Mouse (Mus musculus) liver, embryonic 13.5 days (tissue): Measurements from ENCODE around the gene Skor1. TPM values are rescaled to one million over a fixed set of nuclear protein-coding genes. Genes with fewer than 3 reads are reported as not detected.
A peak's percentile ranks its signal among the peaks of the same experiment; 100 is the strongest.

Source experiments
- ATAC-seq: fragments of 200-750 bp; cut with Nextera tagmentation; 2 replicates; pipeline ENCODE4 v1.8.0; 2017; ENCODE audit warnings: low read depth, mild to moderate bottlenecking, moderate number of reproducible peaks, moderate library complexity
- DNase-seq: peaks from one replicate; pipeline ENCODE4 v3.0.0; 2022
- H3K27ac ChIP-seq: fragments of 300-500 bp; sonication (generic); 2 replicates; pipeline ENCODE4 v1.5.1; 2015; ENCODE audit warnings: moderate library complexity, mild to moderate bottlenecking, inconsistent platforms
- H3K27me3 ChIP-seq: fragments of 300-500 bp; sonication (generic); 2 replicates; pipeline ENCODE4 v1.6.1; 2015; ENCODE audit warnings: mild to moderate bottlenecking, inconsistent platforms
- H3K36me3 ChIP-seq: fragments of 300-500 bp; sonication (generic); 2 replicates; pipeline ENCODE4 v1.6.1; 2015; ENCODE audit warnings: mild to moderate bottlenecking, inconsistent platforms
- H3K4me1 ChIP-seq: fragments of 300-500 bp; sonication (generic); replicated peaks from 2 replicates; pipeline ENCODE4 v1.6.1; 2015; ENCODE audit warnings: inconsistent platforms
- H3K4me2 ChIP-seq: fragments of 300-500 bp; sonication (generic); 2 replicates; pipeline ENCODE4 v1.6.1; 2015; ENCODE audit warnings: inconsistent platforms, mild to moderate bottlenecking, moderate library complexity
- H3K4me3 ChIP-seq: fragments of 300-500 bp; sonication (generic); replicated peaks from 2 replicates; pipeline ENCODE4 v1.5.1; 2015; ENCODE audit warnings: mild to moderate bottlenecking, inconsistent platforms
- H3K9ac ChIP-seq: fragments of 300-500 bp; sonication (generic); 2 replicates; pipeline ENCODE4 v1.6.1; 2015; ENCODE audit warnings: mild to moderate bottlenecking, inconsistent platforms
- H3K9me3 ChIP-seq: fragments of 300-500 bp; sonication (generic); replicated peaks from 2 replicates; pipeline ENCODE4 v1.6.1; 2016; ENCODE audit warnings: inconsistent platforms
- WGBS: fragments of 180-500 bp; shearing (Covaris S2); methylation state at CpG from one replicate; pipeline ENCODE4 v1.1.7; 2015; ENCODE audit not compliant: insufficient replicate concordance; 5-methylcytosine and 5-hydroxymethylcytosine counted together
- polyA plus RNA-seq: library from polyadenylated mRNA; unstranded; fragments of >200 nt; fragmentation: Nextera tagmentation; extraction: Ambion mirVana; gene quantifications from 2 replicates; pipeline ENCODE4 v1.2.1, GENCODE M21; 2015

Skor1 gene
- polyA plus RNA-seq, 1 experiment from 2014 or later = not detected

DNA sequence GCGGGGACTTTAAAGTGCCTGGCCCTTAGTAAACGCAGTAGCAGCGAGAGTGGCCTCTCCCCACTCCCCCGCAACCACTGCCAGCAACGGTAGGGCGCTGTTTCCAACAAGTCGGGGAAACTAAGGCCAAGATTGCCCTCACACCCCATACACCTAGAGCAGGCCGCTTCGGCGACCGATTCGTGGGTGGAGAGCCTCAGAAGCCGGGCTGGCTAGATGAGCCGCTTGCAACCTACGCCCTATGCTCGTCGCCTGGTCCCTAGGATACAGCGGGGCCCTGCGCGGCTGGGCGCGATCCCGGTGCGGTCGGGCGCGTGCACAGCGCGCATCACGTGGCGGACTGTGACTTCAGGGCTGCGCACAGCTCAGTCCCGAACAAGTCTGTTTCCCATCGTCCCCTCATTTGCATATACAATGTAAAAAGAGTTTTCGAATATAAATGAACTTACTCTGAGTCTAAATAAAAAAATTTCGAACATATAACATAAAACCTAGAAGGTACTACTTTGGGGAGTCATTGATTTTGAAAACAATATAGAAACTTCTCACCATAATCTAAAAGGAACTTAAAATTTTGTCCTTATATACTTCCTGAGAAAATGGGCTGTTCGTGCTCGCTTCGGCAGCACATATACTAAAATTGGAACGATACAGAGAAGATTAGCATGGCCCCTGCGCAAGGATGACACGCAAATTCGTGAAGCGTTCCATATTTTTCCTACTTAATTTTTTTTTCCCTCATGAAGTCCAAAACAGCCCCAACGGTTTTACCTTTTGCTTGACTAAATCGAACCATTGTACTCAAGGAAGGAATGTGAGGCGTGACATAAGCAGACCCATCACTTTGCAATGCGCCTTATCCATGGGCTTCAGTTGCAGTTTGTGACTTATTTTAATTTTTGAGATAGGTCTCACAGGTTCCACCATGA, 15.8 kb downstream of the Skor1 start:
- H3K27me3 ChIP-seq = peaks cover 76% of the 10 kb centered on the region
- H3K4me2 ChIP-seq = peak overlapping the region; percentile 83
- WGBS = under 1% methylated on average over 48 of the region's 48 CpGs
- H3K27ac ChIP-seq = peak overlapping the region; percentile 59
- H3K4me3 ChIP-seq = peak overlapping the region; percentile 63
- H3K4me1 ChIP-seq = peaks cover 12% of the 10 kb centered on the region
- no peaks in the 10 kb centered on the region for H3K9me3 ChIP-seq
- ATAC-seq = peak; percentile 99
- DNase-seq = peak; percentile 85
- H3K9ac ChIP-seq = peak overlapping the region; percentile 70
- H3K36me3 ChIP-seq = no peaks in the 10 kb centered on the region

DNA sequence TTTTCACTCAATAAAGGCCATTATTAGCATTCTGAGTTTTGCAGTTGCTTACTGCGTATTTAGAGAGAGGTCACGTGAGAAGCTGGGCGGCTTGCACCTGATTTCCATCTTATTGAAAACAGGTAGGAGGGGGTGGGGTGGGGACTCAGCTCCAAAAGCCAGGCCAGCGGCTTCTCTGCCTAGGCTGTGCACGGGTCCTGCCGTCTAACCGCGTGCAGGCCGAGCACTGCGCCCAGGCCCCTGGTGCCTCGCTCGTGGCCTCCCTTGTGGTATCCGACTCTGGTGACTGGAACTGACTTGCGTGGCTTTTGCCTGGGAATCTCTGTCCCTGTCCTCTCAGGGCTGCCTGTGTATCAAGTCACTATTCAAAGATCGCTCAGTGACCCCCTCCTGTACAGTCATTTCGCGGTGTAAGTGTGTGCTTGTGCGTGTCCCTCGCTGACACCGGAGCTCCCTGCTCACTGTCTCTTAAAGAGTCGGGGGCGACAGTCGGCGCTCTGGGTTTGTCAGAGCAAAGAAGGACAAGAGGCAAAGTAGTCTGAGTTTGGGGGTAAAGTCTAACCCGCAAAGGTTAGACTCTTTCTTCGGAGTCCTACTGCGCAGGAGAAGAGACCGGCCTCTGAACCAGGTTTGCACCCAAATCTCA, 16.7 kb downstream of the Skor1 start:
- Histone ChIP-seq H3K9me3 (no peaks in the 10 kb centered on the region), H3K4me3 (peak overlapping the region; percentile 63), H3K36me3 (no peaks in the 10 kb centered on the region), H3K27me3 (peaks cover 67% of the 10 kb centered on the region), H3K4me1 (peaks cover 12% of the 10 kb centered on the region), H3K4me2 (peak overlapping the region; percentile 83), H3K9ac (peak overlapping the region; percentile 70), H3K27ac (peak overlapping the region; percentile 59)
- WGBS = 5% methylated on average over 28 of the region's 28 CpGs
- no peak for DNase-seq
- ATAC-seq = peak; percentile 3; the same call in 1 of the 2 replicates

DNA sequence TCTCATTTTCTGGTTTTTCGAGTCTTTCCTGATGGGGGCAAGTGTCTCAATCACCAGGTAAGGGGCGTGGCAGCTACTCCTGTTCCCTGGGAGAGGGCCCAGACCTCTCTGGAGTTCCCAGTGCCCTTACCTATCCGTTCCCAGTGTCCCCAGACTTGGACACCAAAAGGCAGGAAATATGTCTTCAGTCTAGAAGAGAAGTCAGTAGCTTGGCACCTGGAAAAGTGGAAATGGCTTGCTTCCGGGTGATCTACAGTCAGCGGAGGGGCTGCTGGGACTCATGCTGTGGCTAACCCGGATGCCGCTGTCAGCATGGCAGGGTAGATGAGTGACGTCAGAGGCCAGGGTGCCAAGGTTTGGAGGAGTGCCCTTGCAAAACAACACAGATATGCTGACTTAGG, 19.1 kb downstream of the Skor1 start:
- Histone ChIP-seq H3K27me3 (peaks cover 43% of the 10 kb centered on the region), H3K27ac (no peak overlapping the region), H3K36me3 (no peaks in the 10 kb centered on the region), H3K4me1 (peaks cover 11% of the 10 kb centered on the region), H3K9me3 (no peaks in the 10 kb centered on the region), H3K4me2 (no peak overlapping the region), H3K4me3 (no peak overlapping the region), H3K9ac (no peak overlapping the region)
- DNase-seq = no peak
- WGBS = 67% methylated on average over 8 of the region's 8 CpGs
- ATAC-seq = no peak

DNA sequence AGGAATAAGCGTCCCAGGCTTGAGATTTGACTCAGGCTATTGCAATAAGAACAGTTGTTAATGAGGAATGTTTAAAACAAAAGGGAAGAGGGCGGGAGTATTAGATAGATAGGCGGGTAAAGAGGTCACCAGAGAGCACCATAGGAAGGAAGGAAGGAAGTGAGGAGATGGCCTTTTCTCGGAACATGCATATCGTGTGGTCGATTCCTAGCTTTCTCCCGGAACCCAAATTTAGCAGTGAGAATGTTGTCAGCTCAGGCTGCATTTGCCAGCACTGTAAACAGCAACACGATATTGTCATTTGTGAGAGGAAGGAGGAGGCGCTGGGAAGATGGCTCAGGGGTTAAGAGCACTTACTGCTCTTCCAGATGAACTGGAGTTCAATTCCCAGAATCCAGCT, 24.2 kb downstream of the Skor1 start:
- no peaks in the 10 kb centered on the region for H3K27me3 ChIP-seq

DNA sequence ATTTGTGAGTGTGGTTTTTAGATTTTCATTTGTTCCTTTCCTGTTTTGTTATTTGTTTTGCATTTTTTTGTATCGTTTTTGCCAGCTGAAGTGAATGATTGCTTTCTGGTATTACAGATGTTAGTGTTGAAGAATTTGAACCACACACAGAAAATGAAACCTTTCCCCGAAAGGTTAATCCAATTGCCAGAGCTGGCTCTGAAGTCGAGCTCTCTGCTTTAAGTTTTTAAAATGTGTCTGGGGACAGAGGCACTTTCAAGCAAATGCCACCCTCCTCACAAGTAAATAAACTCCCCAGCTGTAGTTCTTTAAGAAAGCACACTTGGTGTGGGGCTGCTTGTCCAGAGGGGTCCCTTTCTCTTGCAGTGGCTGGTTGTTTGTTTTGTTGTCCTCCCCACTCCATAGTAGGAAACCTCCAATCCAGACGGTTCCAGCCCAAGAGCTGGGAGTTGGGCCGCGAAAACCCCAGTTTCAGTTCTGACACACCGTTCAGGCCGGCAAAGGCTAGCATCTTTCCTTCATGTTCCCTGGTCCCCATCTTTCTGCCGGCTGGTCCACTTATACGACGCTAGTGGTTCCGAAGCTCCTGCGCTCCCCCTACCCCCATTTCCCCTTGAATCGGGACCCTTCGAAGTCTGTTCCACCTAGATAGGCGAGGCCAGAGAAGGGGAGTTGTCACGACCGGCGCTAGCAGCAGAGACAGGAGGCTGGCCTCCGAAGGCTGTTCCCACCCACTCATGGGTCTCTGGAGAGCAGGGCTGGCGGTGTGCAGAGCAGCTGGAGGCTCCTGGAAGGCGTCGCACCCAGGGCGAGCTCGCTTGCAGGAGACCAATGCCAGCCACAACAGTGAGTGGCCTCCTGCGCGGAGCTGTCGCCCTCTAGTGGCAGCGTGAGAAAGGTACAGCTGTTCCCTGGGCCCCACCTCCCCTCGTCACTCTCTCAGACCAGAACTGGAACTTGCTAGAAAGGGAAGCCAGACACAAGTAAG, 25.0 kb downstream of the Skor1 start:
- Histone ChIP-seq H3K4me1 (peaks cover 11% of the 10 kb centered on the region), H3K9ac (peak overlapping the region; percentile 65), H3K27me3 (no peaks in the 10 kb centered on the region), H3K4me3 (peak overlapping the region; percentile 52), H3K27ac (no peak overlapping the region), H3K9me3 (no peaks in the 10 kb centered on the region), H3K4me2 (peak overlapping the region; percentile 79), H3K36me3 (no peaks in the 10 kb centered on the region)
- WGBS = 5% methylated on average over 30 of the region's 30 CpGs
- ATAC-seq = peak; percentile 86
- DNase-seq = peak; percentile 76

More for the DNA sequence above, 24.2 kb downstream of the Skor1 start:
- Histone ChIP-seq H3K9ac (no peak overlapping the region), H3K4me3 (no peak overlapping the region), H3K36me3 (no peaks in the 10 kb centered on the region), H3K9me3 (no peaks in the 10 kb centered on the region), H3K4me2 (peak overlapping the region; percentile 79), H3K4me1 (peaks cover 11% of the 10 kb centered on the region), H3K27ac (no peak overlapping the region)
- peak; percentile 49; the same call in 1 of the 2 replicates for ATAC-seq
- no peak for DNase-seq
- WGBS = 14% methylated on average over 9 of the region's 9 CpGs

DNA sequence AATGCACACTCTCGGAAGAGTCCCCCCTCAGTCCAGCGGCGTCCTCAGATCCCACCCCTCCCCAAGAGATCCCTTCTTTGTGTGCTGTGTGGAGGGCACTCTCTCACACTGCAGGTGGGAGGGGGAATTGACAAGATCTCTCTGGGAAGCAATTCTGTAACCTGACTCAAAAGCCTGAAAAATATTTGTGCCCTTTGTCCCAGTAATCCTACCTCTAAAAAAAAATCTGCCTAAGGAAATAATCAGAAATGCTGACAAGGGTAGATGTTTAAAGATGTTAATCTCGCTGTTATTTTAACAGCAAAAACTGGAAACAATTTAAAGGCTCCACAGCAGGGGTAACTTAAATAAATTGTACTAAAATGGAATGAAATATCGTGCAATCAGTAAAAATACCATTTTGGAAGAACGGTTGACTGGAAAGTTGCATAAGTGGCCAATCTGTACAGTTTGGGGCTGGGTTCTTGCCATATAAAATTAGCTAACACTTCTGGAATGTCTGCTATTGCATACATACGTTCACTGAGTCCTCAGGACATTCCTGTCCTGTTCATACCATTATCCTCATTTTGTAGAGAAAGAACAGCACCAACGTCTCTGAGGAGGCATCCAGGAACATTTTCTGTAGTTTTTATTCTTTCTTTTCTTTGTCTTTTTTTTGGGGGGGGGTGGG, 26.5 kb downstream of the Skor1 start:
- WGBS = 55% methylated on average over 8 of the region's 8 CpGs
- Histone ChIP-seq H3K27me3 (no peaks in the 10 kb centered on the region), H3K27ac (no peak overlapping the region), H3K4me2 (no peak overlapping the region), H3K4me3 (no peak overlapping the region), H3K4me1 (peaks cover 11% of the 10 kb centered on the region), H3K9ac (no peak overlapping the region), H3K9me3 (no peaks in the 10 kb centered on the region), H3K36me3 (no peaks in the 10 kb centered on the region)
- ATAC-seq = no peak
- no peak for DNase-seq

DNA sequence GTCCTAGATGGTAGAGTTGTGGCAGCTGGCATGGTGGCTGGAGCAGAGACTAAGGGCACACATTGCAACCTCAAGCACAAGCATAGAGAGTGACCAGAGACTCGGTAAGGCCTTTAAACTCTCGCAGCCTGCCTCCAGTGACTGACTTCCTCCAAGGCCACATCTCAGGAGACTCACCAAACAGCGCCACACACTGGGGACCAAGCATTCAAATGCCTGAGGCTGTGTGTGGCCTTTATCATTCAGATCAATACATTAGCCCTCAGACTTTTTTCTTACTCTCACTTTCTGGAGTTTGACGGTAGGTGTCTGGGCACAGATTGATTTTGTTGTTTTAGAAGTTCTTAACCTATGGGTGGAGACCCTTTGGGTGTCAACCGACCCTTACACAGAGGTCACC, 30.4 kb downstream of the Skor1 start:
- H3K9me3 ChIP-seq = no peaks in the 10 kb centered on the region

DNA sequence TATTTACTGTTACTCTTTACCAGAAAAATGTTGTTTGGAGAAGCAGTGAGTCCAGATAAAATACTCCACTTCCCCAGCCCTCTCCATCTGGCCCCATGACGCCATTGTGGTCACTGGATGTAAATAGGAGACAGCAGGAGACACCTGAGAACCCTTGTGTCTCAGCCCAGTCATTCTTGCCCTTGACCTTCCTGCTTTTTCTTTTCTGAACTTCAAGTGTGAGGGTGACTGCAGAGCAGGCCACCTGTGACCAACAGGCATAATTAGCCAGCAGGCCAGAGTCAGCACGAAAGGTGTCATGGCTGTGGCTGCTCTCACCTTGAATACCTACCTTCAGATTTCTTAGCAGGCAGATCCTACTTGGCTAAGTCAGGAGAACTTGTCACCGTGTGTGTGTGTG, 36.2 kb downstream of the Skor1 start:
- DNase-seq (no peak), ATAC-seq (no peak)
- H3K4me1 ChIP-seq = 0 out of 2 replicates have a peak, but pooled peaks cover 7% of the 10 kb centered on the region
- H3K36me3 ChIP-seq = no peaks in the 10 kb centered on the region
- no peak overlapping the region for H3K4me2 ChIP-seq
- H3K4me3 ChIP-seq = no peak overlapping the region
- H3K27ac ChIP-seq = no peak overlapping the region
- H3K9me3 ChIP-seq = no peaks in the 10 kb centered on the region
- peaks cover 17% of the 10 kb centered on the region for H3K27me3 ChIP-seq
- no peak overlapping the region for H3K9ac ChIP-seq
- WGBS = 54% methylated on average over 3 of the region's 3 CpGs

More for the DNA sequence above, 30.4 kb downstream of the Skor1 start:
- DNase-seq (no peak), ATAC-seq (no peak)
- Histone ChIP-seq H3K36me3 (no peaks in the 10 kb centered on the region), H3K27ac (no peak overlapping the region), H3K4me2 (no peak overlapping the region), H3K27me3 (no peaks in the 10 kb centered on the region), H3K9ac (no peak overlapping the region), H3K4me3 (no peak overlapping the region), H3K4me1 (no peaks in the 10 kb centered on the region)
- WGBS = 65% methylated on average over 5 of the region's 5 CpGs

DNA sequence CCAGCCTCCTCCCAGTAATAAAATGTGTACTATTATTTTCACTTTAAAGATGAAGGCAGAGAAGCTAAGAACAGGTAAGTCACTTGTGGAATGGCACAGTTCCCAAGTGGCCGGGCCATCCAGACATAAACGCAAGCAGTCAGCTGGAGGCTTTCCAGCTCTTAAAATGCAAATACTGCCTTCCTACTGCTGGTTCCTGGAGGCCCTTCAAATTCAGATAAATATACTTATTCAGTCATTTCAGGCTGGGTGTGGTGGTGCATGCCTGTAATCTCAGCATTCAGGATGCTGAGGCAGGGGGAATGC, 39.0 kb downstream of the Skor1 start:
- 63% methylated on average over 2 of the region's 2 CpGs for WGBS
- H3K9me3 ChIP-seq = no peaks in the 10 kb centered on the region
- ATAC-seq (no peak), DNase-seq (no peak)
- H3K36me3 ChIP-seq = no peaks in the 10 kb centered on the region
- H3K27ac ChIP-seq = no peak overlapping the region
- 0 out of 2 replicates have a peak, but pooled peaks cover 7% of the 10 kb centered on the region for H3K4me1 ChIP-seq
- H3K4me3 ChIP-seq = no peak overlapping the region
- peak overlapping the region; percentile 57 for H3K4me2 ChIP-seq
- H3K9ac ChIP-seq = no peak overlapping the region
- peaks cover 17% of the 10 kb centered on the region for H3K27me3 ChIP-seq

DNA sequence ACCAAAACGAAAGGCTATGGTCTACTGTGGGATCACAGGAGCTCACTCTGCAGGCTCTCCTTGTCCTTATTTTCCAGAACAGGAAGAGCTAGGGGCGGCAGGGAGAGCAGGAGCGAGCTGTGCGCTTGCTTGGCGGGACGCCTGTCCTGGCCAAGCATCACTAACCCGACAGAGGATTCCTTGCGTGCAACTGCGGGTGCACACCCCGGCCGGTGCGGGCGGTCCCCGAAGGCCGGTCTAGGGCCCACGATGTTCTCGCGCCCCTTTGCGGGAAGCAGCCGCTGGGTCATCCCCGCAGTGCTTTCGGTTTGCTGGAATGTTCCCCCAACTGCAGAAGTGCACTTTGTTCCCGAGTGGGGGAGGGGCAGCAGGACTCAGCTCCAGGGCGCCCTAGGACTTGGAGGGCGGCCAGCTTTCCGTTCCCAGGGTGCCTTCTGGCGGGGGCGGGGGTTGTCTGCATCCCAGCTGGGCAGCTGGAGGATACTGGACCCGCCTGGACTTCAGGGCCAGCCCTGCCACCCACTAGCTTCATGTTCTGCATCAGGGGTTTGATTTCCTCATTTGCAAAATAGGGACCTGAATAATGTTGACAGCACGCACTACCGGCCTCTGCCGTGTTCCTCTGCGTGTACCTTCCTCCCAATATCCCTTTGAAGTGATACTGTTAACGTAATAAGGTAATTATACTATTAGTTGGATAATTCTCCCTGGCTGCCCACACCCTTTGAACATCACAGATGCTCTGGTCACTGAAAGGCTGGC, 39.6 kb downstream of the Skor1 start:
- H3K9ac ChIP-seq = peak overlapping the region; percentile 55; the same call in 1 of the 2 replicates
- peak overlapping the region; percentile 74 for H3K27ac ChIP-seq
- H3K36me3 ChIP-seq = no peaks in the 10 kb centered on the region
- peak; percentile 72 for ATAC-seq
- H3K4me2 ChIP-seq = peak overlapping the region; percentile 57
- peaks cover 17% of the 10 kb centered on the region for H3K27me3 ChIP-seq
- WGBS = 3% methylated on average over 34 of the region's 34 CpGs
- DNase-seq = peak; percentile 34
- 0 out of 2 replicates have a peak, but pooled peaks cover 7% of the 10 kb centered on the region for H3K4me1 ChIP-seq
- no peaks in the 10 kb centered on the region for H3K9me3 ChIP-seq
- H3K4me3 ChIP-seq = peak overlapping the region; percentile 48
